8 mouse cellular contexts compared by ENCODE assay signal in the genomic region with DNA sequence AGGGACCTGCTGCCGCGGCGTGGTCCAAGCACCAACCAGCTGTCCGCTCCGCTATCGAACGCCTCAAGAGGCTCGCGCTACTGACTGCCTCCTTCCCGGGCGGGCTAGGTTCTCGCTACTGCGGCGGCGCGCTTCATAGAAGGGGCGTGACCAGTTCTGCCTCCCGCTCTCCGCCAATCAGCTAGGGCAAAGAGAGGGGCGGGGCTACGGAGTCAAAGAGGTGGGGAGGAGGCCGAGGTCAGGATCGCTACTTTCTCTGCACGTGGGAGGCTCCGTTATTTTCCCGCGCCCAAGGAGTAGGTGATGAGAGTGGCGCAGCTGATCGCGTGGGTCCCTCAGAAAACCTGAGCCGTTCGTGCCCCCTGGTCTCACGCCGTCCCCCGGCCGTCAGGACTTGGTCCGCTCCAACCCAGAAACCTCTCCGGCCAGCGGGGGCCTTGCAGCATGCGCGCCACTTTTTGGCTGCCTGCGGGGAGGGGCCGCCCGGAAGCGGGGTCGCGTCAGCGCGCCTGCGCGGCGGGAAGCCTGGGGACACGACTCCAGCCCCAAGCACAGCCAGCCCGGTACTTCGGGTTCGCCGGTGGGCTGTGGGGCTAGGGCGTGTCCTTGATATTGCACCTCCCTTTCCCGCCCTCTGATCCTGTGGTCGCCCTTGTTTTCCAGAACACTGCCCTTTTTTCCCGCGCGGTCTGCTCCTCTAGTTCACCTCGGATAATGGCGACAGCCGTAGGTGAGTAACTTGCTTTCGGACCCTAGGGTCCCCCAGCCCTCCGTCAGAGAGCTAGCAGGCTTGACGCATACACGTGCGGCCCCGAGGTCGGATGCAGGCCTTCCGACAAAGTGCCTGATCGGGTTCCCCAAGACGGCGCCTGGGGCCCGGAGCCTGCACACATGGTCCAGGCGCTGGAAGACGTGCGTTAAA. TPM values are rescaled to one million over a fixed set of nuclear protein-coding genes. Genes with fewer than 3 reads are reported as not detected.
DNase-seq lines count a peak whose midpoint lies in the region; ATAC-seq lines count a peak whose summit lies in the region.

Gene Paics (plus strand): TSS at position 202 of the 922 bp plus-strand sequence.
Gene Ppat (minus strand): TSS at position 473 of the 922 bp plus-strand sequence.

- peak; percentile 99 to 100 for DNase-seq in adrenal gland, adult (ENCODE audit: inconsistent age in 2 of 2, low spot score in 1 of 2)
- DNase-seq in embryo, embryonic 10.5 days (ENCODE audit: low spot score), result peak; percentile 99
- DNase-seq in gastrocnemius, postnatal 14 days, result peak; percentile 99
- DNase-seq in intestine, embryonic 14.5 days (ENCODE audit: low spot score), result peak; percentile 98
- peak; percentile 96 to 98 for DNase-seq in left cerebral cortex, postnatal 14 days (ENCODE audit: low spot score in 2 of 2)
- DNase-seq in mesoderm, embryonic 11.5 days (ENCODE audit: low read depth, low spot score), result peak; percentile 99
- DNase-seq in right cerebral cortex, postnatal 36 days (ENCODE audit: low spot score in 2 of 2), result peak; percentile 95
- DNase-seq in yolk sac, embryonic 10.5 days (ENCODE audit: low spot score), result peak; percentile 100

- H3K27me3 ChIP-seq in intestine, embryonic 14.5 days (replicated peaks; ENCODE audit: control insufficient read depth, insufficient read depth, low read length), result no peaks in the 10 kb centered on the region

- intact Hi-C loops in gastrocnemius, postnatal 14 days (cut with DNase I; ENCODE audit: low total_unique reads), result no loop called here
- intact Hi-C loops in left cerebral cortex, postnatal 14 days (cut with DNase I), result loop anchor here (2.0 kb wide), 1 partner anchor 47 kb away; the partner anchor contains the start of gene Aasdh

- H3K4me3 ChIP-seq in intestine, embryonic 14.5 days (ENCODE audit: low read depth, low read length), result peak within 1 kb of the TSS; percentile 81

- H3K4me2 ChIP-seq in intestine, embryonic 14.5 days (ENCODE audit: low read length), result peak within 1 kb of the TSS; percentile 78

- H3K9me3 ChIP-seq in intestine, embryonic 14.5 days (ENCODE audit: control insufficient read depth, low read length), result no peaks in the 10 kb centered on the region

- WGBS in intestine, embryonic 14.5 days, result under 1% methylated on average over 79 of the region's 81 CpGs

- H3K4me1 ChIP-seq in intestine, embryonic 14.5 days (replicated peaks; ENCODE audit: control insufficient read depth, insufficient read depth, low read length), result peaks cover 14% of the 10 kb centered on the region

- ATAC-seq in intestine, embryonic 14.5 days (replicated peaks; ENCODE audit: low FRiP score, low TSS enrichment, low read depth), result peak; percentile 98

- H3K36me3 ChIP-seq in intestine, embryonic 14.5 days (ENCODE audit: control insufficient read depth, insufficient read depth, low read length), result peaks cover 16% of the 10 kb centered on the region

- H3K9ac ChIP-seq in intestine, embryonic 14.5 days (ENCODE audit: low read length), result peak within 1 kb of the TSS; percentile 73

- peak within 1 kb of the TSS; percentile 81 for H3K27ac ChIP-seq in intestine, embryonic 14.5 days (ENCODE audit: low read depth)

RNA-seq across cellular contexts. Expression of gene Paics, which starts in this region (rescaled TPM):
- total RNA-seq in gastrocnemius, postnatal 14 days (2021), result 100 to 1,000 TPM; 129 to 152 TPM
- polyA plus RNA-seq in intestine, embryonic 14.5 days (2014; fragmentation: Nextera tagmentation; extraction: Ambion mirVana), result 241 and 252 TPM in 2 replicates
- total RNA-seq in left cerebral cortex, postnatal 14 days (2021), result 10 to 100 TPM; 95.7 to 95.9 TPM

RNA-seq across cellular contexts. Expression of gene Ppat, which starts in this region (rescaled TPM):
- 10 to 100 TPM; 22.0 to 29.8 TPM for total RNA-seq in gastrocnemius, postnatal 14 days (2021)
- 39.2 and 43.6 TPM in 2 replicates for polyA plus RNA-seq in intestine, embryonic 14.5 days (2014; fragmentation: Nextera tagmentation; extraction: Ambion mirVana)
- 10 to 100 TPM; 20.1 to 20.4 TPM for total RNA-seq in left cerebral cortex, postnatal 14 days (2021)

Comparison
In these comparisons a context has a peak if more than half of its experiments do, and no peak if none do; other contexts are left out.
1. Peak in every context shown above with its lines: DNase-seq, ATAC-seq, H3K4me3 ChIP-seq and H3K27ac ChIP-seq.